Mouse (Mus musculus) CH12.LX (cell line): ENCODE results near the gene Dnajc1.

Source experiments
- CTCF ChIP-seq, 2 experiments: IDR thresholded peaks in 1 of 2; conservative IDR thresholded peaks in 1 of 2; 2 replicates each; pipeline ENCODE4 v1.5.1; 2011 to 2012; ENCODE audit warnings: low read depth in 2 of 2, low read length in 2 of 2, improper control_type of control experiment in 1 of 2, inconsistent platforms in 1 of 2, mild to moderate bottlenecking in 1 of 2, moderate library complexity in 1 of 2
- MAX ChIP-seq: IDR thresholded peaks from 2 replicates; pipeline ENCODE4 v1.6.1; 2011; ENCODE audit warnings: low read length, improper control_type of control experiment
- POLR2A ChIP-seq: IDR thresholded peaks from 2 replicates; pipeline ENCODE4 v1.6.1; 2011; ENCODE audit warnings: low read depth, mild to moderate bottlenecking, improper control_type of control experiment, low read length
- SMC3 ChIP-seq: IDR thresholded peaks from 2 replicates; pipeline ENCODE4 v1.6.1; 2011; ENCODE audit warnings: low read depth, low read length, improper control_type of control experiment

GRCm38 (mm10) chr2:18381662-18382061 lies 11.0 kb downstream of the Dnajc1 start:
- TF ChIP-seq POLR2A = no peak
- TF ChIP-seq SMC3 = peak; percentile 30
- TF ChIP-seq CTCF (conservative IDR thresholded peaks at IDR 0.05 in 1 of 2, IDR thresholded peaks at IDR 0.05 in 1 of 2; ENCODE audit: low read depth in 2 of 2, low read length in 2 of 2) = peak in 1 of 2 experiments; percentile 43; a peak in 2 of 4 replicates
- TF ChIP-seq MAX = no peak
